Comparison of ENCODE assay signal across 8 mouse cellular contexts in the genomic region with DNA sequence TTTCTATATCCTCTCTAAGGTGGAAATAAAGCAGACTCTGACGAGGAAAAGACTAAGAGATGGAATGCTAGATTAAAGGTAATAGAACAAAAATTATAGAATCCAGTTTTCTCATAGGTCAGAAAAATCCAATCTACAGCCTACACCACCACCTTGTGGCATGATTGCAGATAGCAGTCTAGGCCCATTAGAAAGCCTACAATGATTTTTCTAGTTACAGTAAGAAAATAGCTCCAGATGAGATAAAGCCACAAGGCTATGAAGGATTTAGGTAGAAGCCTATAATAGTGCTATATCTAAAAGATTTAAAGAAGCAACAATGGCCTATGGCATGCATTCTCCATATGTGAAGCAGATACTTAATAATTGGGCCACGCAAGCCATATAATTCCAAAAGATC. TPM values are rescaled to one million over a fixed set of nuclear protein-coding genes. Genes with fewer than 3 reads are reported as not detected.
A peak's percentile ranks its signal among the peaks of the same experiment; 100 is the strongest.
DNase-seq lines count a peak whose midpoint lies in the region; TF ChIP-seq lines count a peak whose summit lies in the region.

No protein-coding gene starts in this region.

- DNase-seq in gastrocnemius, adult 2 months, result no peak
- DNase-seq in gastrocnemius, postnatal 36 days, result no peak
- DNase-seq in testis, postnatal 10 days (ENCODE audit: low spot score), result peak; percentile 59
- DNase-seq in testis, postnatal 14 days (ENCODE audit: low spot score), result no peak
- DNase-seq in cerebellum, postnatal 14 days, result peak; percentile 77 to 80
- peak; percentile 25 for DNase-seq in induced T-regulatory cell, adult 2 months (ENCODE audit: low read depth)
- DNase-seq in lung, postnatal 10 days, result peak; percentile 51
- DNase-seq in yolk sac, embryonic 10.5 days (ENCODE audit: low spot score), result no peak

- H3K27ac ChIP-seq in gastrocnemius, adult 2 months, result no peak overlapping the region

- TF ChIP-seq CTCF in gastrocnemius, adult 2 months (IDR thresholded peaks at IDR 0.05), result peak; percentile 82

- intact Hi-C loops in gastrocnemius, adult 2 months (cut with DNase I), result loop anchor here (2.0 to 10.0 kb wide), 2 partner anchors 319 to 529 kb away; no protein-coding TSS in a partner anchor
- intact Hi-C loops in gastrocnemius, postnatal 36 days (cut with DNase I), result no loop called here

- H3K4me3 ChIP-seq in gastrocnemius, adult 2 months, result no peak overlapping the region

RNA-seq across cellular contexts. Expression of gene Nme8, which starts 13.6 kb away (rescaled TPM):
- total RNA-seq in gastrocnemius, adult 2 months (2021), result not detected
- not detected for total RNA-seq in gastrocnemius, postnatal 36 days (2021)

Comparison
In these comparisons a context has a peak if more than half of its experiments do, and no peak if none do; other contexts are left out.
1. DNase-seq: peak in testis, postnatal 10 days (single experiment), cerebellum, postnatal 14 days (2 of 2), induced T-regulatory cell, adult 2 months (single experiment) and lung, postnatal 10 days (single experiment); none in gastrocnemius, adult 2 months (single experiment), gastrocnemius, postnatal 36 days (0 of 2), testis, postnatal 14 days (single experiment) and yolk sac, embryonic 10.5 days (single experiment).